Mouse (Mus musculus) lung, adult 2 months (tissue): ENCODE results near the gene Gm26897. TPM values are rescaled to one million over a fixed set of nuclear protein-coding genes. Genes with fewer than 3 reads are reported as not detected.

Experiments
- DNase-seq: peaks from one replicate; pipeline ENCODE4 v3.0.0; 2022
- H3K4me1 ChIP-seq: fragments of 200-500 bp; 2 replicates; pipeline ENCODE4 v1.6.1; 2011; ENCODE audit warnings: low read length; ENCODE audit not compliant: control insufficient read depth, insufficient read depth
- H3K4me3 ChIP-seq: fragments of 200-500 bp; replicated peaks from 2 replicates; pipeline ENCODE3; 2011; ENCODE audit warnings: low read depth, mild to moderate bottlenecking, control low read depth, low read length; ENCODE audit errors: extremely low read depth
- CTCF ChIP-seq: fragments of 200-500 bp; IDR thresholded peaks from 2 replicates; pipeline ENCODE4 v1.5.1; 2011; ENCODE audit warnings: mild to moderate bottlenecking, low read length, control low read depth; ENCODE audit not compliant: insufficient read depth
- POLR2A ChIP-seq: fragments of 200-500 bp; IDR thresholded peaks from 2 replicates; pipeline ENCODE4 v1.6.1; 2011; ENCODE audit warnings: low read depth, mild to moderate bottlenecking, control low read depth, low read length, borderline replicate concordance; ENCODE audit errors: extremely low read depth
- WGBS: fragments of 180-500 bp; shearing (Covaris S2); methylation state at CpG from one replicate; pipeline ENCODE4 v1.1.7; 2018; 5-methylcytosine and 5-hydroxymethylcytosine counted together
- polyA plus RNA-seq: library from polyadenylated mRNA; depleted of rRNA; stranded (reverse); fragments of >200 nt; gene quantifications from 2 replicates; pipeline ENCODE4 v1.2.3, GENCODE M21; 2012; rRNA removed

Gm26897 gene
- not detected in 2 replicates for polyA plus RNA-seq

GRCm38 (mm10) chr5:111733851-111734250 lies at the start of gene Gm26897:
Gm26897 (plus strand) TSS chr5:111733924.
- 70% methylated on average over 12 of the region's 12 CpGs for WGBS
- TF ChIP-seq CTCF (no peak), POLR2A (no peak)
- no peak for DNase-seq
- Histone ChIP-seq H3K4me1 (no peaks in the 10 kb centered on the region), H3K4me3 (no peak within 1 kb of the TSS)

GRCm38 (mm10) chr5:111687370-111687769 lies 46.4 kb upstream of the Gm26897 start:
- no peak overlapping the region for H3K4me3 ChIP-seq
- no peak for TF ChIP-seq POLR2A
- TF ChIP-seq CTCF, result no peak
- no peak for DNase-seq
- no peaks in the 10 kb centered on the region for H3K4me1 ChIP-seq
- WGBS, result 68% methylated on average over 5 of the region's 5 CpGs

- TF ChIP-seq POLR2A (no peak), CTCF (no peak)
- no peak for DNase-seq
- no peak overlapping the region for H3K4me3 ChIP-seq
- no peaks in the 10 kb centered on the region for H3K4me1 ChIP-seq
- 82% methylated on average over 10 of the region's 10 CpGs for WGBS
Measured at GRCm38 (mm10) chr5:111688584-111688983, 45.1 kb upstream of the Gm26897 start.

GRCm38 (mm10) chr5:111697996-111698395 lies 35.7 kb upstream of the Gm26897 start:
- Histone ChIP-seq H3K4me3 (no peak overlapping the region), H3K4me1 (no peaks in the 10 kb centered on the region)
- WGBS, result 74% methylated on average over 7 of the region's 7 CpGs
- no peak for TF ChIP-seq CTCF
- no peak for TF ChIP-seq POLR2A
- DNase-seq, result no peak

GRCm38 (mm10) chr5:111699711-111700303 lies 33.9 kb upstream of the Gm26897 start:
- Histone ChIP-seq H3K4me3 (no peak overlapping the region), H3K4me1 (no peaks in the 10 kb centered on the region)
- no peak for TF ChIP-seq POLR2A
- no peak for TF ChIP-seq CTCF
- no peak for DNase-seq
- 84% methylated on average over 23 of the region's 23 CpGs for WGBS

- whole genome bisulfite sequencing, result 9% methylated on average over 28 of the region's 31 CpGs
- H3K4me3 ChIP-seq, result no peak overlapping the region
- no peak for TF ChIP-seq POLR2A
- TF ChIP-seq CTCF, result no peak
- H3K4me1 ChIP-seq, result no peaks in the 10 kb centered on the region
- no peak for DNase-seq
Measured at GRCm38 (mm10) chr5:111701634-111702329, 31.9 kb upstream of the Gm26897 start.

- no peak for TF ChIP-seq CTCF
- 81% methylated on average over 7 of the region's 7 CpGs for WGBS
- no peak for DNase-seq
- H3K4me3 ChIP-seq, result no peak overlapping the region
- no peaks in the 10 kb centered on the region for H3K4me1 ChIP-seq
Measured at GRCm38 (mm10) chr5:111703586-111703985, 30.1 kb upstream of the Gm26897 start.

GRCm38 (mm10) chr5:111704326-111704725 lies 29.4 kb upstream of the Gm26897 start:
- no peaks in the 10 kb centered on the region for H3K4me1 ChIP-seq
- 72% methylated on average over 11 of the region's 11 CpGs for WGBS
- no peak overlapping the region for H3K4me3 ChIP-seq
- DNase-seq, result no peak
- TF ChIP-seq POLR2A, result no peak
- TF ChIP-seq CTCF, result no peak

GRCm38 (mm10) chr5:111709195-111709901 lies 24.4 kb upstream of the Gm26897 start:
- H3K4me3 ChIP-seq, result no peak overlapping the region
- DNase-seq, result no peak
- TF ChIP-seq CTCF (no peak), POLR2A (no peak)
- H3K4me1 ChIP-seq, result no peaks in the 10 kb centered on the region
- WGBS, result 59% methylated on average over 8 of the region's 8 CpGs

- TF ChIP-seq CTCF (no peak), POLR2A (no peak)
- Histone ChIP-seq H3K4me3 (no peak overlapping the region), H3K4me1 (no peaks in the 10 kb centered on the region)
- 70% methylated on average over 3 of the region's 3 CpGs for WGBS
- DNase-seq, result no peak
Measured at GRCm38 (mm10) chr5:111719018-111719417, 14.7 kb upstream of the Gm26897 start.
